Mouse (Mus musculus) intestine, embryonic 16.5 days (tissue): ENCODE results near the gene Snrpd2. TPM values are rescaled to one million over a fixed set of nuclear protein-coding genes. Genes with fewer than 3 reads are reported as not detected.
A peak's percentile ranks its signal among the peaks of the same experiment; 100 is the strongest.

Experiments
- ATAC-seq: fragments of 200-750 bp; cut with Nextera tagmentation; 2 replicates; pipeline ENCODE4 v1.8.0; 2017; ENCODE audit warnings: moderate TSS enrichment, moderate library complexity
- H3K27ac ChIP-seq: fragments of 300-500 bp; sonication (generic); 2 replicates; pipeline ENCODE4 v1.5.1; 2014; ENCODE audit warnings: mild to moderate bottlenecking, low read length
- H3K27me3 ChIP-seq: fragments of 300-500 bp; sonication (generic); replicated peaks from 2 replicates; pipeline ENCODE4 v1.6.1; 2014; ENCODE audit warnings: low read length, control low read depth, mixed read lengths; ENCODE audit not compliant: control insufficient read depth, insufficient read depth
- H3K36me3 ChIP-seq: fragments of 300-500 bp; sonication (generic); 2 replicates; pipeline ENCODE4 v1.6.1; 2014; ENCODE audit warnings: low read length, control low read depth; ENCODE audit not compliant: control insufficient read depth, insufficient read depth
- H3K4me1 ChIP-seq: fragments of 300-500 bp; sonication (generic); 2 replicates; pipeline ENCODE4 v1.6.1; 2014; ENCODE audit warnings: low read length, control low read depth, mixed read lengths; ENCODE audit not compliant: control insufficient read depth, insufficient read depth
- H3K4me2 ChIP-seq: fragments of 300-500 bp; sonication (generic); 2 replicates; pipeline ENCODE4 v1.6.1; 2014; ENCODE audit warnings: low read depth, low read length, control low read depth
- H3K4me3 ChIP-seq: fragments of 300-500 bp; sonication (generic); 2 replicates; pipeline ENCODE4 v1.5.1; 2014; ENCODE audit warnings: mild to moderate bottlenecking, low read length
- H3K9ac ChIP-seq: fragments of 300-500 bp; sonication (generic); 2 replicates; pipeline ENCODE4 v1.6.1; 2014; ENCODE audit warnings: low read depth, low read length
- H3K9me3 ChIP-seq: fragments of 300-500 bp; sonication (generic); 2 replicates; pipeline ENCODE4 v1.6.1; 2016; ENCODE audit warnings: low read length, control low read depth; ENCODE audit not compliant: control insufficient read depth
- WGBS: fragments of 180-500 bp; shearing (Covaris S2); extraction: QIAGEN DNeasy Blood & Tissue Kit; methylation state at CpG from one replicate; pipeline ENCODE4 v1.1.7; 2014; 5-methylcytosine and 5-hydroxymethylcytosine counted together
- polyA plus RNA-seq: library from polyadenylated mRNA; unstranded; fragments of >200 nt; fragmentation: Nextera tagmentation; extraction: Ambion mirVana; gene quantifications from 2 replicates; pipeline ENCODE4 v1.2.1, GENCODE M21; 2015

Gene Snrpd2
- polyA plus RNA-seq, 1 experiment from 2014 or later, result 132 TPM

- Histone ChIP-seq H3K27ac (no peak overlapping the region), H3K4me2 (peak overlapping the region; percentile 38), H3K4me1 (peaks cover 21% of the 10 kb centered on the region), H3K9ac (0 out of 2 replicates have a peak overlapping the region, but pooled peaks have one; percentile 10), H3K4me3 (peak overlapping the region; percentile 30), H3K9me3 (no peaks in the 10 kb centered on the region), H3K27me3 (peaks cover 50% of the 10 kb centered on the region), H3K36me3 (no peaks in the 10 kb centered on the region)
- under 1% methylated on average over 31 of the region's 32 CpGs for WGBS
- peak; percentile 17; the same call in 1 of the 2 replicates for ATAC-seq
Measured at GRCm38 (mm10) chr7:19179173-19179572, 29.7 kb downstream of the Snrpd2 start.

GRCm38 (mm10) chr7:19179936-19180335 is 30.4 kb downstream of the Snrpd2 start:
- H3K4me1 ChIP-seq, result peaks cover 25% of the 10 kb centered on the region
- H3K4me2 ChIP-seq, result peak overlapping the region; percentile 38; the same call in 1 of the 2 replicates
- no peaks in the 10 kb centered on the region for H3K9me3 ChIP-seq
- no peaks in the 10 kb centered on the region for H3K36me3 ChIP-seq
- ATAC-seq, result no peak
- peaks cover 50% of the 10 kb centered on the region for H3K27me3 ChIP-seq
- H3K9ac ChIP-seq, result no peak overlapping the region
- no peak overlapping the region for H3K27ac ChIP-seq
- 39% methylated on average over 6 of the region's 6 CpGs for WGBS
- H3K4me3 ChIP-seq, result no peak overlapping the region

DNA sequence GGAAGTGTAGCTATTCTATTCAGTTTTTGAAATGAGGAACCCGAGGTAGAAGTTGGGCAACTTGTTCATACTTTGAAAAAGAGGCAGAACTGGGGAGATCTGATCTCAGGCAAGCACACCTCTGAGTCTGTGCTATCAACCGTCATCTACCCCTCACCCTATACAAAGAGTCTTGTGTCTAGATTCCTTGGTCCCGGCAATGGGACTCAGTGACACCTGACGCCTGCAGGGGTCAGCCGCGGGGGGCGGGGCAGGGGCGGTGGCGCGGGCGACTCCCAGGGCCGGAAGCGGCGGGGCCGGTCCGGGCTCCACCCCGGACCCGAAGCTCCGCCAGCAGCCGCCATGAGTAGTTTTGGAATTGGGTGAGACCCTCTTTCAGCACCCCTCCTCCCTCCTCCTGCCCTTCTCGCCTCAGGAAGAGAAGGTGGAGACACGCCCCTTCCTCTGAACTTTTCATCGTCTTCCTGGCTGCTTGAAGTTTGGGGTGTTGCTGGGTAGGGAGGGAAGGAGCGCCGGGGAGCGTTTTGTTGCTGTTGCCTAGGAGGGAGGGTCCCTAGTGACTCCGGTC is 31.4 kb downstream of the Snrpd2 start:
- H3K36me3 ChIP-seq, result no peaks in the 10 kb centered on the region
- no peak overlapping the region for H3K27ac ChIP-seq
- H3K4me2 ChIP-seq, result peak overlapping the region; percentile 70
- peak overlapping the region; percentile 64 for H3K4me3 ChIP-seq
- peak overlapping the region; percentile 74 for H3K9ac ChIP-seq
- peak; percentile 57 for ATAC-seq
- peaks cover 43% of the 10 kb centered on the region for H3K27me3 ChIP-seq
- H3K4me1 ChIP-seq, result peaks cover 24% of the 10 kb centered on the region
- WGBS, result under 1% methylated on average over 26 of the region's 27 CpGs
- no peaks in the 10 kb centered on the region for H3K9me3 ChIP-seq

DNA sequence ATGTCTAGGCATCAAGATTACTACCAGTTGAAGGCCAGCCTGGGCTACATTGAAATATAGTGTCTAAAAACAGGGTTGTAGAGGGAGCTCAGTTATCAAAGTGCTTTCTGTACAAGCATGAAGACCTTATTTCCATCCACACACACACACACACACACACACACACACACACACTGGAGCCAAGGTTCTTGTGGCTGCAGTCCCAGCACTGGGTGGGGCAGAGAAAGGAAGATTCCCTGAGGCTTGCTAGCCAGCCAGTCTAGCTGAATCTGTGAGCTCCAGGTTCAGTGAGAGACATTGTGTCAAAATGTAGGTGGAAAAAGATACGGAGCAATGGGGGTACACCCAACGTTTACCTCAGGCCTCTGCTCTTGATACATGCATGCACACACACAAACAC is 34.7 kb downstream of the Snrpd2 start:
- Histone ChIP-seq H3K4me3 (no peak overlapping the region), H3K27ac (no peak overlapping the region), H3K4me2 (no peak overlapping the region), H3K27me3 (peaks cover 10% of the 10 kb centered on the region), H3K36me3 (no peaks in the 10 kb centered on the region), H3K4me1 (peaks cover 17% of the 10 kb centered on the region), H3K9me3 (no peaks in the 10 kb centered on the region), H3K9ac (no peak overlapping the region)
- ATAC-seq, result no peak
- WGBS, result 89% methylated on average over 2 of the region's 2 CpGs

DNA sequence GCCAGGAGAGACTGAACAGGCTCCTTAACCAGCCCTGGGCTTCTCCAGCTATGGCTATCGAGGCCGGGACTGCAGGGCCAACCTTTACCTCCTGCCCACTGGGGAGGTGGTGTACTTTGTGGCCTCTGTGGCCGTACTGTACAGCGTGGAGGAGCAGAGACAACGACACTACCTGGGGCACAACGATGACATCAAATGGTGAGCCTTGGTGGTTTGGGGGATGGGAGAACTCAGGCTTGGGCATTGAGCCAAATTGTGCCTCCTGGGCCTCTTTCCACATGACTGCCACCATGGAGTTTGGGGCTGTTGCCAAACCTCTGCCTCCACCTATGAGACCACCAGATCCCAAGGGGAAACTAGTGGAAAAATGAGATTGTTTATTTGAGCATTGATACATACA is 35.2 kb downstream of the Snrpd2 start:
- ATAC-seq, result no peak
- peaks cover 5% of the 10 kb centered on the region for H3K27me3 ChIP-seq
- H3K9ac ChIP-seq, result no peak overlapping the region
- no peaks in the 10 kb centered on the region for H3K9me3 ChIP-seq
- no peak overlapping the region for H3K4me2 ChIP-seq
- H3K4me3 ChIP-seq, result no peak overlapping the region
- peaks cover 12% of the 10 kb centered on the region for H3K4me1 ChIP-seq
- no peaks in the 10 kb centered on the region for H3K36me3 ChIP-seq
- 73% methylated on average over 6 of the region's 6 CpGs for WGBS
- H3K27ac ChIP-seq, result no peak overlapping the region

DNA sequence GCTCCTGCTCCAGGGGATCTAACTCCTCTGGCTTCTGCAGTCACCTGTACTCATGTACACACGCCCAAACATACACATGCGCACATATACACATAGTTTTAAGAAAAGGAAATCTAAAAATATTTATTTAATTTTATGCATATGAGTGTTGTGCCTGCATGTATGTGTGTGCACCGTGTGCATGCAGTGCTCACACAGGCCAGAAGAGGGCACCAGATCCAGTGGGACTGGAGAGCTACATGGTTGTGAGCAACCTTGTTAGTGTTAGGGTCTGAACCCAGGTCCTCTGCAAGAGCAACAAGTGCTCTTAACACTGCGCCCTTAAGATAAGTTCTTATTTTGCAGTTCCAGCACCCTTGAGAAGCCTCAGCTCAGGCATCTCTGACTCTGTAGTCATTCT is 45.2 kb downstream of the Snrpd2 start:
- no peak for ATAC-seq
- H3K4me2 ChIP-seq, result no peak overlapping the region
- 96% methylated on average over 4 of the region's 4 CpGs for WGBS
- no peak overlapping the region for H3K4me3 ChIP-seq
- peaks cover 5% of the 10 kb centered on the region; the same call in 1 of the 2 replicates for H3K9me3 ChIP-seq
- peaks cover 10% of the 10 kb centered on the region for H3K36me3 ChIP-seq
- H3K4me1 ChIP-seq, result no peaks in the 10 kb centered on the region
- H3K27ac ChIP-seq, result no peak overlapping the region
- no peak overlapping the region for H3K9ac ChIP-seq
- no peaks in the 10 kb centered on the region for H3K27me3 ChIP-seq

GRCm38 (mm10) chr7:19196676-19197075 is 47.2 kb downstream of the Snrpd2 start:
- H3K9ac ChIP-seq, result no peak overlapping the region
- no peak overlapping the region for H3K27ac ChIP-seq
- no peaks in the 10 kb centered on the region for H3K4me1 ChIP-seq
- peaks cover 5% of the 10 kb centered on the region; the same call in 1 of the 2 replicates for H3K9me3 ChIP-seq
- WGBS, result 62% methylated on average over 6 of the region's 6 CpGs
- H3K4me2 ChIP-seq, result no peak overlapping the region
- no peaks in the 10 kb centered on the region for H3K27me3 ChIP-seq
- H3K36me3 ChIP-seq, result peaks cover 12% of the 10 kb centered on the region
- H3K4me3 ChIP-seq, result no peak overlapping the region
- no peak for ATAC-seq

DNA sequence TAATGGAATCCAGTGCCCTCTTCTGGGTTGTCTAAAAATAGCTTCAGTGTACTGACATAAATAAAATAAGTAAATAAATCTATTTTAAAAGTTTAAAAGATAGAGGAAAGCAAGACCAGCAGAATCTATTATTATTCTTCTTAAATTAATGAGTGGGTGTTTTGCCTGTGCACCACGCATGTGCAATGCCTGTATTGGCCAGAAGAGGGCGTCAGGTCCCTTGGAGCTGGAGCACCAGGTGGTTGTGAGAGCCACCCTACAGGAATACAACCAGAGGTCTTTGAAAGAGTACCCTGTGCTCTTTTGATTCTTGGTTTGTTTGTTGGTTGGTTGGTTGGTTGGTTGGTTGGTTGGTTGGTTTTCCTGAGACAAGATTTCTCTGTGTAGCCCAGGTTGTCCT is 48.5 kb downstream of the Snrpd2 start:
- Histone ChIP-seq H3K27me3 (no peaks in the 10 kb centered on the region), H3K27ac (no peak overlapping the region), H3K4me2 (no peak overlapping the region), H3K9me3 (peaks cover 5% of the 10 kb centered on the region; the same call in 1 of the 2 replicates), H3K36me3 (peaks cover 12% of the 10 kb centered on the region), H3K4me3 (no peak overlapping the region), H3K9ac (no peak overlapping the region), H3K4me1 (no peaks in the 10 kb centered on the region)
- no peak for ATAC-seq
- 37% methylated on average over 2 of the region's 2 CpGs for WGBS

- ATAC-seq, result 0 out of 2 replicates have a peak, but pooled peaks have one; percentile 33
Measured at GRCm38 (mm10) chr7:19201660-19202059, 52.1 kb downstream of the Snrpd2 start.

More at GRCm38 (mm10) chr7:19201660-19202059, 52.1 kb downstream of the Snrpd2 start:
- H3K4me1 ChIP-seq, result no peaks in the 10 kb centered on the region
- H3K36me3 ChIP-seq, result peaks cover 6% of the 10 kb centered on the region; the same call in 1 of the 2 replicates
- no peaks in the 10 kb centered on the region for H3K9me3 ChIP-seq
- no peak overlapping the region for H3K4me3 ChIP-seq
- 74% methylated on average over 15 of the region's 15 CpGs for WGBS
- no peak overlapping the region for H3K27ac ChIP-seq
- H3K4me2 ChIP-seq, result no peak overlapping the region
- H3K9ac ChIP-seq, result no peak overlapping the region
- H3K27me3 ChIP-seq, result no peaks in the 10 kb centered on the region
